Mouse (Mus musculus): ENCODE results near the gene Oprm1. TPM values are rescaled to one million over a fixed set of nuclear protein-coding genes. Genes with fewer than 3 reads are reported as not detected.

The Oprm1 gene
- polyA plus RNA-seq, 1 experiment from 2014 or later, result not detected

DNA sequence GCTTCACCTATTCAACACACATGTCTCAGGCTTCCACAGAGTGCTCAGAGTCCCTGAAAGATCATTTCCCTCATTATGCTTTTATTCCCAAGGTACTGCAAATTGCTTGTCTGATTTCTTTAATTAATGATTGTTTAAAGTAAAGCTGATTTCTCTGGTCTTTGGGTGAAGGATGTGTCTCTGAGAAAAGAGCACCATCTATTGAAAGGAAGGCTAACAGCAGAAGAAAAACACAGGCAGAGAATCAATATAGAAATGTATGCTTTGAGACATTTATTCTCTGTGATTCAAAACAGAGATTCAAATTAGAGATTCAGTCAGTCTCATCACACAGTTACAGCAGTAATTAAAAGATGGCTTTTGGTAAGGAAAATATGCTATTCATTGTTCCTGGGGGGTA, 31.9 kb downstream of the Oprm1 start:
- Histone ChIP-seq H3K9me3 (ENCODE audit: control insufficient read depth, low read length) (no peaks in the 10 kb centered on the region), H3K27me3 (ENCODE audit: control insufficient read depth, insufficient read depth, low read length) (peaks cover 15% of the 10 kb centered on the region)

DNA sequence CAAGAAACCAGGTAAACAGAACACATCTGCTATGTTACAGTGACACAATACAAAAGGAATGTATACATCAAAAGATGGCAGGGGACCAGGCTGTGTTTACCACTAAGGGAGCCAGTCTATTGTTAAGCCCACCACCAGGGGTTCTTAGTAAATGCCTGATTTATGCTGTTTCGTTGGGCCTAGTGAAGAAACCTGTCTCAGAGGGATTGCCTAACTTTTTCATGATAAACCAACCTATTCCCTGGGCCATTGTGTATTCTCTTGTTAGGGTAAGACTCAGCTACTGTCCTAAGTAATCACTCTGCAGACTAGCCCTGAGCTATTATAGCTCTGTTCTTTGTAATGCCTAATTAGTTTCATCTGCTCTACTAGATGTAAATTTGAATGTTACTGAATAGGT, 62.3 kb downstream of the Oprm1 start:
- Histone ChIP-seq H3K27me3 (ENCODE audit: control insufficient read depth, insufficient read depth, low read length) (no peaks in the 10 kb centered on the region), H3K4me3 (ENCODE audit: control insufficient read depth in 1 of 2, insufficient read depth in 1 of 2, low read depth in 1 of 2, low read length in 2 of 2) (no peak overlapping the region), H3K36me3 (ENCODE audit: control insufficient read depth, insufficient read depth, low read length) (no peaks in the 10 kb centered on the region), H3K27ac (replicated peaks in 1 of 2; ENCODE audit: control insufficient read depth in 1 of 2, insufficient read depth in 1 of 2, low read depth in 2 of 2, low read length in 2 of 2) (no peak overlapping the region), H3K9me3 (ENCODE audit: control insufficient read depth, low read length) (no peaks in the 10 kb centered on the region), H3K9ac (ENCODE audit: low read length) (no peak overlapping the region), H3K4me1 (ENCODE audit: control insufficient read depth in 2 of 2, insufficient read depth in 2 of 2, low read length in 2 of 2) (no peaks in the 10 kb centered on the region), H3K4me2 (ENCODE audit: low read length) (no peak overlapping the region)
- 35% methylated on average over 1 of the region's 1 CpGs for WGBS
- no peak for ATAC-seq (ENCODE audit: insufficient number of reproducible peaks, insufficient read depth, low FRiP score, low read depth)

More for the DNA sequence above, 31.9 kb downstream of the Oprm1 start:
- no peak overlapping the region for H3K4me3 ChIP-seq (ENCODE audit: control insufficient read depth in 1 of 2, insufficient read depth in 1 of 2, low read depth in 1 of 2, low read length in 2 of 2)
- no peak for ATAC-seq (ENCODE audit: insufficient number of reproducible peaks, insufficient read depth, low FRiP score, low read depth)
- H3K27ac ChIP-seq (replicated peaks in 1 of 2; ENCODE audit: control insufficient read depth in 1 of 2, insufficient read depth in 1 of 2, low read depth in 2 of 2, low read length in 2 of 2), result no peak overlapping the region
- no peak overlapping the region for H3K9ac ChIP-seq (ENCODE audit: low read length)
- no peaks in the 10 kb centered on the region for H3K36me3 ChIP-seq (ENCODE audit: control insufficient read depth, insufficient read depth, low read length)
- no peaks in the 10 kb centered on the region for H3K4me1 ChIP-seq (ENCODE audit: control insufficient read depth in 2 of 2, insufficient read depth in 2 of 2, low read length in 2 of 2)
- no peak overlapping the region for H3K4me2 ChIP-seq (ENCODE audit: low read length)

DNA sequence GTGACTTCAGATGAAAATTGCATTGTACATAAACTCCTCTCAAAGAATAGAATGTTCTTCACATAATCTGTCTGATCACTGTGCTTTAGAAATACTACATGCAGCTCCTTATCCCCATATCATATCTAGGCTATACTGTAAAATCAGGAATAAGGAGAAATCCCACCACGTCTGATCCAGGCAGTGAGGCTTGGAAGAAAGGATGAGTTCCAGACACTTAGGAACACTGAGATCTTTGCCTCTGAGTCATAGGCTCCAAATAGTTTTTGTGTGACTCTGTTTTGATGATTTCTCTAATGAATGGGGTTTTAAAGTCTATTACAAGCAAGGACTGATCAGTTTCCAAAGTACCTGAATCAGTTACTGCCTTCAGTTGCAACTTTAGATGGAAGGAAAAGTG, 83.9 kb downstream of the Oprm1 start:
- no peaks in the 10 kb centered on the region for H3K9me3 ChIP-seq (ENCODE audit: control insufficient read depth, low read length)
- no peaks in the 10 kb centered on the region for H3K36me3 ChIP-seq (ENCODE audit: control insufficient read depth, insufficient read depth, low read length)
- no peak overlapping the region for H3K4me3 ChIP-seq (ENCODE audit: control insufficient read depth in 1 of 2, insufficient read depth in 1 of 2, low read depth in 1 of 2, low read length in 2 of 2)
- H3K4me2 ChIP-seq (ENCODE audit: low read length), result no peak overlapping the region
- H3K27me3 ChIP-seq (ENCODE audit: control insufficient read depth, insufficient read depth, low read length), result no peaks in the 10 kb centered on the region
- 38% methylated on average over 1 of the region's 1 CpGs for WGBS
- no peak overlapping the region for H3K27ac ChIP-seq (replicated peaks in 1 of 2; ENCODE audit: control insufficient read depth in 1 of 2, insufficient read depth in 1 of 2, low read depth in 2 of 2, low read length in 2 of 2)
- no peak overlapping the region for H3K9ac ChIP-seq (ENCODE audit: low read length)
- ATAC-seq (ENCODE audit: insufficient number of reproducible peaks, insufficient read depth, low FRiP score, low read depth), result no peak
- H3K4me1 ChIP-seq (ENCODE audit: control insufficient read depth in 2 of 2, insufficient read depth in 2 of 2, low read length in 2 of 2), result no peaks in the 10 kb centered on the region

DNA sequence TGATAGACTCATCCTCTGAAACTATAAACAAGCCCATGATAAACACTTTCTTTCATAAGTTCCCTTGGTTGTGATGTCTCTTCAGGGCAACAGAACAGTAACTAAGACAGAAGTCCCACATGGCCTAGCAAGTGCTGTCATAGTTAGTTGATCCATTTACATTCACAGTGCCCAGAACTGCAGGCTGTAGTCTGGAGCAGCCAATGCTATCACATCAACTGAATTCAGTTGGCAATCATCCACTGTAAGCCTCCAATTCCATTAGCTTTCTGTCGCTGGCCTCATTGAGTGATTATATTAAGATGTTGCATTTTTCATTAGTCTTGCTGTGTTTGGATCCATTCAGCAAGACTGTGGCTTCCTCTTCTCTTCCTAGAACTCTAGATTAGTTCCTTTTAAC, 88.0 kb downstream of the Oprm1 start:
- WGBS, result 67% methylated on average over 1 of the region's 1 CpGs
- no peak overlapping the region for H3K27ac ChIP-seq (replicated peaks in 1 of 2; ENCODE audit: control insufficient read depth in 1 of 2, insufficient read depth in 1 of 2, low read depth in 2 of 2, low read length in 2 of 2)
- no peak overlapping the region for H3K9ac ChIP-seq (ENCODE audit: low read length)
- H3K4me1 ChIP-seq (ENCODE audit: control insufficient read depth in 2 of 2, insufficient read depth in 2 of 2, low read length in 2 of 2), result no peaks in the 10 kb centered on the region
- H3K36me3 ChIP-seq (ENCODE audit: control insufficient read depth, insufficient read depth, low read length), result no peaks in the 10 kb centered on the region
- ATAC-seq (ENCODE audit: insufficient number of reproducible peaks, insufficient read depth, low FRiP score, low read depth), result no peak
- no peaks in the 10 kb centered on the region for H3K27me3 ChIP-seq (ENCODE audit: control insufficient read depth, insufficient read depth, low read length)
- H3K4me2 ChIP-seq (ENCODE audit: low read length), result no peak overlapping the region
- H3K9me3 ChIP-seq (ENCODE audit: control insufficient read depth, low read length), result no peaks in the 10 kb centered on the region
- no peak overlapping the region for H3K4me3 ChIP-seq (ENCODE audit: control insufficient read depth in 1 of 2, insufficient read depth in 1 of 2, low read depth in 1 of 2, low read length in 2 of 2)

DNA sequence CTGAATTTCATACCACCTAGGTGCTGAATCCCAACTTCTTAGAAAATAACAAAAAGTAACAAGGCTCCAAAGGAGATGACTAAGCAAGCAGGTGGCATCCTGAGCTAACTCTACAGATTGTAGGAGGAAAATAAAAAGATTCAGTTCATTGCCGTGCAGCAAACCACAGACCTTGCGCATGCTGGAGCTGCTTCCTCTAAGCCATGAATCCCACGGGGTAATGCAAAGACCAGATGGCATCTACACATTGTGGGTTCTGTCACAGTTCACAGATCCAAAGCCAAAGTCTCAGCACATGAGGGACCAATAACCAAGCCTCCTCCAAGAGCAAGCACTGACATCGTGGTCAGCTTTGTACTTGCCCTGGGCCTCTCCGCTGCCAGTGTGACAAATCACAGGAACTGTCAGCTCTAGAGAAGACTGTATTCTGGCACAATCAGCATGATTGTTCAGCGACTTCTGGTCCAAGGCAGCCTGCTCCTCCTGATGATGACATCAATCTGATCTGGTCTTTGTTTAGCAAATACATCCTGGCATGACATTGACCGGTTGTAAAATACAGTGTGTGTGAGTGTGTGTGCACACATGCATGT, 90.0 kb downstream of the Oprm1 start:
- no peaks in the 10 kb centered on the region for H3K9me3 ChIP-seq (ENCODE audit: control insufficient read depth, low read length)
- WGBS, result 43% methylated on average over 7 of the region's 7 CpGs
- H3K9ac ChIP-seq (ENCODE audit: low read length), result no peak overlapping the region
- H3K4me3 ChIP-seq (ENCODE audit: control insufficient read depth in 1 of 2, insufficient read depth in 1 of 2, low read depth in 1 of 2, low read length in 2 of 2), result no peak overlapping the region
- no peaks in the 10 kb centered on the region for H3K4me1 ChIP-seq (ENCODE audit: control insufficient read depth in 2 of 2, insufficient read depth in 2 of 2, low read length in 2 of 2)
- no peak overlapping the region for H3K27ac ChIP-seq (replicated peaks in 1 of 2; ENCODE audit: control insufficient read depth in 1 of 2, insufficient read depth in 1 of 2, low read depth in 2 of 2, low read length in 2 of 2)
- no peaks in the 10 kb centered on the region for H3K36me3 ChIP-seq (ENCODE audit: control insufficient read depth, insufficient read depth, low read length)
- ATAC-seq (ENCODE audit: insufficient number of reproducible peaks, insufficient read depth, low FRiP score, low read depth), result no peak
- H3K4me2 ChIP-seq (ENCODE audit: low read length), result no peak overlapping the region
- no peaks in the 10 kb centered on the region for H3K27me3 ChIP-seq (ENCODE audit: control insufficient read depth, insufficient read depth, low read length)

DNA sequence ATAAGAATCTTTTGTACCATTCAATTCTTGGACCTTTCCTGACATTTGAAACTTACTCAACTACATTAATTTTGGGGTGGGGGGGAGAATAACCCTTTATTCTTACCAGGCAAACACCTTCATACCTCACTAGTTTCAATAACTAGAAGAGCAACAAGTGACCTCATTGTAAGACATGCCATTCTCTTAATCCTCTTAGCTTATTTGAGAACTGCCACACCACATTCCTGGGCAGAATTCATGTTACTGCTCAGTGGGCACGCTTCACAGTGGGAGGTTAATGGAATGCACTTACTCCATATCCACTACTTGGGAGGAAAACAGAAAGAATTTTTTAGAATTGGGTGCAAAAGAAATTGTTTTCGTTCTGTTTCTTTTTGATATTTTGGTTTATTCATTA, 90.5 kb downstream of the Oprm1 start:
- 68% methylated on average over 2 of the region's 2 CpGs for WGBS
- ATAC-seq (ENCODE audit: insufficient number of reproducible peaks, insufficient read depth, low FRiP score, low read depth), result no peak

DNA sequence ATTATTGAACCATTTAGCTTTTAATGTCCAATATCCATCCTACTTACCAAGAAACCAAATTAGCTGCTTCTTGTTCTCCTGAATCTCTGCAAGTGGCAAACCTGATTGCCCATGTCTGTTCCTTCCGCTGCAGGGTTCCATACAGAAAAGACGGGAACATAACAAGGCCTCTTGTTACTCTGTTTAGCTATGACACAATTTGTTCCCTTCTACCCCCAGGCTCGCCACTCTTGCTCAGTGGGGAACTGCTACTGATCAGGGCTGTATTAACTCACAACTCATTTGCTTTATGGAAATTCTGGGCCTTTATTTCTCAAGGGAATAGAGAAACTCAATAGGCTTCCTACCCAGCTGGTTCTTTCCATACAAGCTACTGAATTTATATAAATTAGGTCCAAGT, 97.5 kb downstream of the Oprm1 start:
- H3K9me3 ChIP-seq (ENCODE audit: control insufficient read depth, low read length), result no peaks in the 10 kb centered on the region
- no peaks in the 10 kb centered on the region for H3K36me3 ChIP-seq (ENCODE audit: control insufficient read depth, insufficient read depth, low read length)
- no peak overlapping the region for H3K27ac ChIP-seq (replicated peaks in 1 of 2; ENCODE audit: control insufficient read depth in 1 of 2, insufficient read depth in 1 of 2, low read depth in 2 of 2, low read length in 2 of 2)
- no peaks in the 10 kb centered on the region for H3K27me3 ChIP-seq (ENCODE audit: control insufficient read depth, insufficient read depth, low read length)
- ATAC-seq (ENCODE audit: insufficient number of reproducible peaks, insufficient read depth, low FRiP score, low read depth), result no peak
- no peak overlapping the region for H3K4me3 ChIP-seq (ENCODE audit: control insufficient read depth in 1 of 2, insufficient read depth in 1 of 2, low read depth in 1 of 2, low read length in 2 of 2)
- H3K4me2 ChIP-seq (ENCODE audit: low read length), result no peak overlapping the region
- 76% methylated on average over 3 of the region's 3 CpGs for WGBS
- H3K4me1 ChIP-seq (ENCODE audit: control insufficient read depth in 2 of 2, insufficient read depth in 2 of 2, low read length in 2 of 2), result no peaks in the 10 kb centered on the region
- no peak overlapping the region for H3K9ac ChIP-seq (ENCODE audit: low read length)

More for the DNA sequence above, 90.5 kb downstream of the Oprm1 start:
- Histone ChIP-seq H3K27me3 (ENCODE audit: control insufficient read depth, insufficient read depth, low read length) (no peaks in the 10 kb centered on the region), H3K4me1 (ENCODE audit: control insufficient read depth in 2 of 2, insufficient read depth in 2 of 2, low read length in 2 of 2) (no peaks in the 10 kb centered on the region), H3K9ac (ENCODE audit: low read length) (no peak overlapping the region), H3K9me3 (ENCODE audit: control insufficient read depth, low read length) (no peaks in the 10 kb centered on the region), H3K4me3 (ENCODE audit: control insufficient read depth in 1 of 2, insufficient read depth in 1 of 2, low read depth in 1 of 2, low read length in 2 of 2) (no peak overlapping the region), H3K4me2 (ENCODE audit: low read length) (no peak overlapping the region), H3K36me3 (ENCODE audit: control insufficient read depth, insufficient read depth, low read length) (no peaks in the 10 kb centered on the region), H3K27ac (replicated peaks in 1 of 2; ENCODE audit: control insufficient read depth in 1 of 2, insufficient read depth in 1 of 2, low read depth in 2 of 2, low read length in 2 of 2) (no peak overlapping the region)

DNA sequence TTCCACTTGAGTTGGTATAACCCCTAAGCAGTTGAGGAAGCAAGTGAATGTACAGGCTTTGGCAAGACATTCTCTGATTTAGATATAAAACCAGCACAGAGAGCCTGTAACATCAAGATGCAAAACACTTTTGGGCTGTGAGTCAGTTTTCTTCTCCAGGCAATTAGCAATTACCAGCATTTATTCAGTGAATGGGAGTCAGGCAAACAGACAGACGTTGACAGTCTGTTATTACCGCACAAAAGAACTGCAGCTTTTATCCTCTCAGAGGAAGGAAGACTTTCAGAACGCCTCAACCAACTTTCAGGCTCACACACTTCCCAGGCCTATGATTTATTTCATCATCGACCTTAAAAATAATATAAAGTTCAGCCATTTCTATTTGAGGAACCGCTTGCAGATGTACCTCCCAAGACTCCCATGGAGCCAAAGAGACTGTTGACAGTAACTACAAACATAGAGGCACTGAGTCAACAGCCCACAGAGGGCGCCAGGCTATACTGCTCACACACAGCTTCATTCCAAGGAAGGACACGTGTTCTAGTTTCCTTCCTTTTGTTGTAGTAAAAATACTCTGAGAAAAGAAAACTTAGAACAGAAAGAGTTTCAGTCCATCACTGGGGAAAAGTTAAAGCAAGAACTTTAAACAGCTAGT, 113.2 kb downstream of the Oprm1 start:
- Histone ChIP-seq H3K4me1 (ENCODE audit: control insufficient read depth in 2 of 2, insufficient read depth in 2 of 2, low read length in 2 of 2) (no peaks in the 10 kb centered on the region), H3K9me3 (ENCODE audit: control insufficient read depth, low read length) (no peaks in the 10 kb centered on the region), H3K27ac (replicated peaks in 1 of 2; ENCODE audit: control insufficient read depth in 1 of 2, insufficient read depth in 1 of 2, low read depth in 2 of 2, low read length in 2 of 2) (no peak overlapping the region), H3K4me2 (ENCODE audit: low read length) (no peak overlapping the region), H3K27me3 (ENCODE audit: control insufficient read depth, insufficient read depth, low read length) (no peaks in the 10 kb centered on the region), H3K36me3 (ENCODE audit: control insufficient read depth, insufficient read depth, low read length) (no peaks in the 10 kb centered on the region), H3K4me3 (ENCODE audit: control insufficient read depth in 1 of 2, insufficient read depth in 1 of 2, low read depth in 1 of 2, low read length in 2 of 2) (no peak overlapping the region), H3K9ac (ENCODE audit: low read length) (no peak overlapping the region)
- WGBS, result 79% methylated on average over 7 of the region's 7 CpGs
- ATAC-seq (ENCODE audit: insufficient number of reproducible peaks, insufficient read depth, low FRiP score, low read depth), result no peak

Data from heart, embryonic 14.5 days (tissue).